Mouse (Mus musculus) kidney, adult 2 months (tissue): Measurements from ENCODE around the gene Dydc1. TPM values are rescaled to one million over a fixed set of nuclear protein-coding genes. Genes with fewer than 3 reads are reported as not detected.

Source experiments
- DNase-seq: peaks from one replicate; pipeline ENCODE4 v3.0.0; 2021
- H3K27ac ChIP-seq: fragments of 200-500 bp; 2 replicates; pipeline ENCODE4 v1.5.1; 2012; ENCODE audit warnings: low read depth, low read length, control low read depth, inconsistent platforms; ENCODE audit not compliant: insufficient read depth
- H3K27me3 ChIP-seq: fragments of 200-500 bp; replicated peaks from 2 replicates; pipeline ENCODE4 v1.6.1; 2012; ENCODE audit warnings: mild to moderate bottlenecking, moderate library complexity, low read length, inconsistent platforms; ENCODE audit not compliant: control insufficient read depth, insufficient read depth
- H3K36me3 ChIP-seq: fragments of 200-500 bp; 2 replicates; pipeline ENCODE4 v1.6.1; 2012; ENCODE audit warnings: mild to moderate bottlenecking, moderate library complexity, low read length, inconsistent platforms; ENCODE audit not compliant: control insufficient read depth, insufficient read depth
- H3K4me1 ChIP-seq: fragments of 200-500 bp; 2 replicates; pipeline ENCODE4 v1.6.1; 2011; ENCODE audit warnings: low read length; ENCODE audit not compliant: control insufficient read depth, insufficient read depth
- H3K4me3 ChIP-seq: fragments of 200-500 bp; 2 replicates; pipeline ENCODE4 v1.5.1; 2011; ENCODE audit warnings: mild to moderate bottlenecking, low read depth, low read length, control low read depth; ENCODE audit not compliant: insufficient read depth
- CTCF ChIP-seq: fragments of 200-500 bp; conservative IDR thresholded peaks from 2 replicates; pipeline ENCODE4 v1.5.1; 2011; ENCODE audit warnings: low read depth, mild to moderate bottlenecking, control low read depth, low read length, moderate library complexity, mixed read lengths; ENCODE audit not compliant: insufficient read depth, insufficient read length
- POLR2A ChIP-seq: fragments of 200-500 bp; IDR thresholded peaks from one replicate; pipeline ENCODE4 v1.6.1; 2011; ENCODE audit warnings: low read depth, low read length, control low read depth
- WGBS: fragments of 180-500 bp; shearing (Covaris S2); methylation state at CpG from one replicate; pipeline ENCODE4 v1.1.7; 2018; 5-methylcytosine and 5-hydroxymethylcytosine counted together
- polyA plus RNA-seq: library from polyadenylated mRNA; depleted of rRNA; stranded (reverse); fragments of >200 nt; gene quantifications from 2 replicates; pipeline ENCODE4 v1.2.3, GENCODE M21; 2012; rRNA removed

The Dydc1 gene
- polyA plus RNA-seq, 1 experiment, result not detected

- Histone ChIP-seq H3K27me3 (no peaks in the 10 kb centered on the region), H3K4me3 (no peak overlapping the region), H3K4me1 (no peaks in the 10 kb centered on the region), H3K36me3 (no peaks in the 10 kb centered on the region), H3K27ac (no peak overlapping the region)
- TF ChIP-seq CTCF (no peak), POLR2A (no peak)
- 79% methylated on average over 5 of the region's 5 CpGs for WGBS
- DNase-seq, result no peak
Measured at GRCm38 (mm10) chr14:41124683-41125082, 52.0 kb downstream of the Dydc1 start.

DNA sequence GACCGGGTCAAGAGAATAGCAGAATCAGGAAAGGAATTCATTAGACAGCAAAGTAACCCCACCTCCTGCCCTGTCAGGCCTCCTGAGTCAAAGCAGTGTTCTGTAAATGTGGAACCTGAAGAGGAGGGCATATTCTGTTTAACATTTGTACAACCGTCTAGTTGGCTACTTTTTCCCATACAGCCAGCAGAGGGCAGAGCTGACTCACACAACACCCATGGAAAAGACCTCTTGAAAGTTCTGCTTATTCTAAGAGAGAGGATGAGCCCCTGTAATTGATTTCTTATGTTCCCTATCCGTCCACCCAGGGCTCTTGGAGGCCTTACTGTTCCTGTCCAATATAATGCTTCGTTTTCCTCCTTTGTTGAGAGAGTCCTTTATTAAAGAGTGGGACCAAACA is 55.3 kb downstream of the Dydc1 start:
- H3K36me3 ChIP-seq, result no peaks in the 10 kb centered on the region
- H3K4me3 ChIP-seq, result no peak overlapping the region
- TF ChIP-seq CTCF (peak; percentile 53), POLR2A (no peak)
- peak; percentile 48 for DNase-seq
- H3K27me3 ChIP-seq, result no peaks in the 10 kb centered on the region
- H3K27ac ChIP-seq, result no peak overlapping the region
- no peaks in the 10 kb centered on the region for H3K4me1 ChIP-seq
- WGBS, result 16% methylated on average over 4 of the region's 4 CpGs

DNA sequence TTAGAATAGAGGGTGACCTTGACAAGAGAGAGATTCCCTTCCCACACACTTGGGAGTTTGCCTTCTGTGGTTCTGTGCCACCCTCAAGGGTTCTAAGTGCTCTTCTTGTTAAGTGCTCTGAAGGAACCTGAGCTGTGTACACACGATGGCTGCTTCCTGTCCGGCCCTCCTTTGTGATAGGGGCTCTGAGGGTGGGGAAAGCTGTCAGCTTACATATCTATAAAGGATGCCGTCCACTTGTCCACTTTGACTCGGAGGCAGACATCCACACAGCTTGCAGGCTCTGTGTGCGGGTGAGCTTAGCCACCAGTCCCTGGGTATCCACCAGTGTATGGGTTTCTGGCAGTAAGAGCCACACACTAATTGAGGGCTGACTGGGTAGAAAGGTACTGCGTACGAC is 58.8 kb downstream of the Dydc1 start, which contains the start of gene Sftpa1:
Sftpa1 (plus strand) TSS at position 243 of the 400 bp plus-strand sequence.
- WGBS, result 81% methylated on average over 7 of the region's 7 CpGs
- H3K4me1 ChIP-seq, result no peaks in the 10 kb centered on the region
- no peak for DNase-seq
- no peaks in the 10 kb centered on the region for H3K36me3 ChIP-seq
- H3K4me3 ChIP-seq, result no peak within 1 kb of the TSS
- no peak for TF ChIP-seq CTCF
- TF ChIP-seq POLR2A, result no peak
- H3K27ac ChIP-seq, result no peak within 1 kb of the TSS
- no peaks in the 10 kb centered on the region for H3K27me3 ChIP-seq

GRCm38 (mm10) chr14:41137006-41137405 is 64.3 kb downstream of the Dydc1 start:
- Histone ChIP-seq H3K27me3 (no peaks in the 10 kb centered on the region), H3K36me3 (no peaks in the 10 kb centered on the region), H3K27ac (no peak overlapping the region), H3K4me3 (no peak overlapping the region), H3K4me1 (no peaks in the 10 kb centered on the region)
- DNase-seq, result no peak
- TF ChIP-seq POLR2A (no peak), CTCF (no peak)

DNA sequence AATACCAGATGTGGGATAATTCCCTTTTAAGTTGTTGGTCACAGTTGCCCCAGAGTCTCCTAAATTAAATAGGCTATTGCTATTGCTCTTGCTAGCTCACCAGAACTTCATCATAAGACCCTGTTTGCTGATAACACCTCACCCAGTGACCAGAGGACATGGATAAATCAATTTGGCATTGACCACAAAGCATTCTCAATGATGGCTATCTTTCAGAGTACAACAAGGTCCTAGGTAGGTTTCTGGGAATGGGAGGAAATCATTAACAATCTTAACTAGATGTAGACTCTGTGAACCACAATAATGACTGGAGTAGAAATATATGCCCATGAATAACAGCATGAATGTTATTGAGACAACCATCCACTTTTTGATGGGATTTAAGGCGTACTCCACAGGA is 68.0 kb downstream of the Dydc1 start:
- no peaks in the 10 kb centered on the region for H3K27me3 ChIP-seq
- no peak overlapping the region for H3K27ac ChIP-seq
- peak; percentile 33 for DNase-seq
- H3K4me3 ChIP-seq, result no peak overlapping the region
- no peaks in the 10 kb centered on the region for H3K4me1 ChIP-seq
- no peaks in the 10 kb centered on the region for H3K36me3 ChIP-seq
- 92% methylated on average over 1 of the region's 1 CpGs for WGBS
- TF ChIP-seq POLR2A (no peak), CTCF (no peak)

Other genes starting within 250 kb of the Dydc1 start
- gene Sh2d4b, start 179.6 kb upstream of the Dydc1 start, polyA plus RNA-seq, result 0.83 and 0.94 TPM in 2 replicates
- 119 and 121 TPM in 2 replicates for gene Tspan14, start 106.1 kb upstream of the Dydc1 start, polyA plus RNA-seq
- 68.2 and 80.8 TPM in 2 replicates for gene Fam213a, start 59.1 kb upstream of the Dydc1 start, polyA plus RNA-seq
- not detected in 2 replicates for gene Dydc2, start 3.7 kb upstream of the Dydc1 start, polyA plus RNA-seq
- gene Mat1a, start 32.1 kb downstream of the Dydc1 start, polyA plus RNA-seq, result 0.03 and 0.05 TPM in 2 replicates
- gene Sftpa1, start 58.9 kb downstream of the Dydc1 start, polyA plus RNA-seq, result not detected in 2 replicates
- gene Mbl1, start 78.5 kb downstream of the Dydc1 start, polyA plus RNA-seq, result 1.2 TPM in 2 replicates
- gene Sftpd, start 112.2 kb downstream of the Dydc1 start, polyA plus RNA-seq, result not detected in 2 replicates
- not detected in 2 replicates for gene Gm2832, start 205.9 kb downstream of the Dydc1 start, polyA plus RNA-seq